Mouse (Mus musculus): ENCODE measurements around the gene Ust.
A peak's percentile ranks its signal among the peaks of the same experiment; 100 is the strongest.

Gene Ust

GRCm38 (mm10) chr10:8213906-8214421, 304.7 kb downstream of the Ust start:
- peak; percentile 69 to 78 for DNase-seq

DNA sequence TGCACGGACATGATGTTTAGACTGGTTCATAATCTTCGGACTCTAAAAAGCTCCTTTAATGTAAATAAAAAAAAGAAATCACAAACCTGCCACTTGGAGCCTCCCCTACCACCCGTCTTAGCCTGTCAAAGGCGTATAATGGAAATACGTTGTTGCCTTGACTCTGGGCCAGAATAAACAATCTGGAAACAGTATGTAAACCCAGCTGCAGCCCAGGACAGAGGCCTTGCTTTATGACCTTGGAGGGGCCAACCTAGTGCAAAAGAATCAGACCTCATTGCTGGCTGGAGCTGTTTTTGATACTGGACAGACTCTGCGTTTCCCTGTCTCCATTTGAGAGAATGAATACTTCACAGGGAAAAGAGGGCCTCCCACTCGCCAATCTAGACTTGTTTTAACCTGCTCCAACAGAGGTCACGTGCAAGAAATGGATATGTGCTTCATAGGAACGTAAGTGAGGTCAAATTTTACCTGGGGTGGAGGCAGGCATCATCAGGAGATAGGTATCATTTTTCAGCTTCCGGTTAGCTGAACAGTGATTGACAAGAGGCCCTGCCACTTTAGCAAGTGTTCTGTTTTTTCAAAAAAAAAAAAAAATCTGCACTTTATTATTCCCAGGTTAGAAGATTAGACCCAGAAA, 305.2 kb downstream of the Ust start:
- DNase-seq = no peak

GRCm38 (mm10) chr10:8212611-8213226, 305.9 kb downstream of the Ust start:
- no peak for DNase-seq

GRCm38 (mm10) chr10:8211694-8212093, 306.9 kb downstream of the Ust start:
- no peak for DNase-seq

DNA sequence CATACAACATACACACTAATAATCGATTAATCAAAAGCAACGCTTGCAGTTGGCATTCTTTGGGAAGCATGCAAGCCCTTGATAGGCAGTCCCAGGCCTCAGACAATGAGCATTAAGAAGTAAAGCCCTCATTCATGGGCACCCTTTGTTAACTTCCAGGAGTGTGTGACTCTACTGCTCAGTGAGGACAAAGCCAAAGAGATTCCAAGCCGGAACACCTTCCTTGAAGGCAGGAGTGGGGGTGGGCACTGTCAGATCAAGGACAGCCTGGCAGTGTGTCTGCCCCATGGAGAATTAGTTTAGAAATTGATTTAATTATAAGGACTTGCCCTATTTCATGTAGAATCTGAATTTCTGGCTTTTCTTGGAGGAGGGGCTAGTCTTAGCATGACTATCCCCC, 308.3 kb downstream of the Ust start:
- no peak for DNase-seq

DNA sequence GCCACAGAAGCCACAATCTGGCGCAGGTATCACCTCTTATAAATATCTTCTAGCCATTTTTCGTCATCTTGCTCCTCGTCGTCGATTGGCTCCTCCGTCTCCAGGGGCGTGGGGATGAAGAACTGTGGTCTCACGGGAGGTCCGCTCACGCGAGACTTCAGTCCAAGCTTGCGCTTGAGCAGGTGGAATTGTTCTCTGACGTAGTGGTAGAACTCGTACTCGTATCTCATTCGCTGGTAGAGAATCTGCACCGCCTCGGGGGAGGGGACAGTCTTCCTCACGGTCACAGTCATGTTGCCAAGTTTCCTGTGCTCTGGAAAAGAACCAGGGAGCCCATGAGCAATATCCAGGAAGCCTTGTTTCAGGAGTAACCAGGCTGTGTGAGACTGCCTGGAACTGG, 311.3 kb downstream of the Ust start:
- DNase-seq = no peak

GRCm38 (mm10) chr10:8203681-8204080, 314.9 kb downstream of the Ust start:
- no peak for DNase-seq

DNA sequence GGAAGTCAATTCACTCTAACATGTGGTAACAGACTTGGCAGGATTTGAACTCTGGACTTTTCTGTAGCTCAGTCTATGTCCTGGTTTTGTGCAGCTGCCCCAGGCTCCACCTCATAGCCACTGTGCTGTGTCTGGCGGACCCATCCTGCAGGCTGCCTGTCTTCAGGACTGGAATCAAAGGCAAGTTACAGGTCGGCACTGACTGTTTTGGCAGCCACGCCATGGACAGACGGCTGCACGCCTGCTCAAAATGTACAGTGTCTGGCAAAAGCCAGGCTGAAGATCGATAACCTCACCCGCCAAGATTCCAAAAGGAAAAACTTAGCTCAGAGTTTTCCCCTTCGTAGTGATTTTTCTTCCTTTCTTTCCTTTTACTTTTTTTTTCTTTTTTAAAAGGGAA, 318.8 kb downstream of the Ust start:
- DNase-seq = no peak

DNA sequence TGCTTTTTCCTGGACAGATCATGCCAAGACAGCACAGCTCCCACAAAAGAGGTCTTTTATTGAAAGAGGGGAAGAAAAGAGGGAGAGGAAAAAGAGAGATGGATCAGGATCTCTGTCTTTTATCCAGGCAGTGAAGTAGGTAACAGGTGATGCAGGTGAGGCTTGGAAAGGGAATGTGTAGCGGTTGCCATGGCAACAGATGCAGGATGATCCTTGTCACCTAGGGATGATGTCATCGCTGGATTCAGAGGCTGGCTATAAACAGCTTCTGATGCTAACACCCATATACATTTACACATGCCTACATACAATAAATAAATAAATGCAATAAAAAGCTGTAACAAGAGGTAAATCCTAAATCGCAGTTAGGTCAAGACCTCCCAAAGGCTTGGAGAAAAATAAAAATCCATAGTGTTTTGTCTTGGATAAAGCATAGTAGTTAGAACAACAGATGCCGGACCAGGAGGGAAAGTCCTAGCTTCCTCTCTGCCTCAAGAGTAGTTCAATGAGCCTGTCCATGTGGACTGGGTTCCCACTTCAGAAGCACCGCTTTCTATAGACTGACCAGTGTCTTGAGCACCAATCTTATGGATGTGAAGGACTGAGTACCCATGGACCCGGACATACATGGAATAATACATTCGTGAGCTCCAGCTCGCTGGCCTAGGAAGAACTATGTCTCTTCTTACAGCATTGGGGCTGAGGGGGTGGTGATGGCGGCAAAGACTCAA, 319.4 kb downstream of the Ust start:
- DNase-seq = no peak

DNA sequence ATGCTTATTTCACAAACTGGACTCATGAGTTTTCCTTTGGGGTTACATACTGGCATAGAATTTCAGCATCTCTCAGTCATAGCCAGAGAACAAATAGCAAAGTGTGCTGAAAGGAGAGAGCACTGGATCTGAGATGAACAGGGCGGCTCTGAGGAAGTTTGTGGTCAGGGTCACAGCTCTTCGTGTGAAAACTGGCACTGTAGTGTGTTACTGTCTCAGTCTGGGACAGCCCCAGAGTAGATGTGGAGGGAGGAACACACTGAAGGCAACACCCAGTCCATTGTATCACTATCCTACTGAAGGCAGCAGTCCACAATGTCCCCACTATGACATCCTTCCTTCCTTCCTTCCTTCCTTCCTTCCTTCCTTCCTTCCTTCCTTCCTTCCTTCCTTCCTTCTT, 321.0 kb downstream of the Ust start:
- no peak for DNase-seq

DNA sequence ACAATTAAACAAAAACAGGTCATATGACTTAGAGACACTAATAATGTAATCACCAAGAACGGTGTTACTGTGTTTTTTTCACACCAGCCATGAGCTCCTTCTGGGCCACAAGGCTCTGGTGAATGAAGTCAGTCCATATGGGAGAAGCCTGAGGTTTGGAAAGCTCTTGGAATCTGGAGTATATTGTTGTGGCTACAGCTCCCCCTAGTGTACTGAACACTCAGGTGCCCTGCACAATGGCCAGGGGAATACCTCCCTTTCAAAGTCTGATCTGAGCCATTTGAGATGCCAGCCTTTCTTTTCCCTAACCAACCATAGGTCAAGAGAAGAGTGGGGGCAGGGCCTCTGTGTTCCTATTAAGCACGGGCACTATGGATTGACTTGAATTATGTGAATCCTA, 322.3 kb downstream of the Ust start:
- DNase-seq = peak; percentile 66 to 78

- DNase-seq = no peak
These were observed 322.9 kb downstream of the Ust start for GRCm38 (mm10) chr10:8195730-8196129.

GRCm38 (mm10) chr10:8189331-8189981, 329.2 kb downstream of the Ust start:
- no peak for DNase-seq

- DNase-seq = no peak
These were observed 333.0 kb downstream of the Ust start for GRCm38 (mm10) chr10:8185586-8185985.

DNA sequence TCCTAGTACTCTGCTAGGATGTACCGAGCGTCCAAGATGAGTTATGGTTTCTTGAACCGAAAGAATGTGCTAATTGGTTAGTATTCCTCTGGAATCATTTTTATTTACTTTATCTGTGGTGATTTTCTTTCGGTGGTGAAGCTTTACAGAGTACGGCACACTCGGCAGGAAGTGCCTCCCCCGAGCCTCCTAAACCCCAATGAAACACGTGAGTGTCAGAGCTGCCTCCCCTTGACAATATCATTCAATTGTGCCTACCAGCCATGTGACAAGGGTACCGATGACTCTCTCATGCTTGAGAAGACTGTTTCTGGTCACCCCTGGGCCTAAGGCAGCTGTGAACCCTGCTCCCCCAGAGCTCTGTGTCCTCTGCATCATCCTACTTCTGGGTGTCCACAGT, 333.9 kb downstream of the Ust start:
- no peak for DNase-seq

GRCm38 (mm10) chr10:8183171-8183570, 335.5 kb downstream of the Ust start:
- DNase-seq = no peak

- peak in 1 of 2 experiments; percentile 21 for DNase-seq
These were observed 336.9 kb downstream of the Ust start for GRCm38 (mm10) chr10:8181596-8182185.

DNA sequence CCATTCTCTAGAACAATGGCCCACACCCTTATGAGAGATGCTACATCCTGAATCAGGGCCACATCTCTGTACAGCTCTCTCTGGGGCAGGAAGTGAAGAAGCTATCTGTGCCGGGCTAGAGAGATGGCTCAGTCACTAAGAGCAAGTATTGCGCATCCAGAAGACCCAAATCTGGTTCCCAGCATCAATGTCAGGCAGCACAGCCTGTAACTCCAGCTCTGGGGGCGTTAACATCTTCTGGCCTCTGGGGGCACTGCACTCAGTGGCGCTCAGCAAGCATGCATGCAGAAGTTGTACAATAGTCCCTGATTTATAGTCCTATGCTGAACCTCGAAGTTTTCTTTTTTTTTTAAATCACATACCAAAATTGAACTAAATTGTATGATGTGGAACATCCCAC, 341.0 kb downstream of the Ust start:
- no peak for DNase-seq

- peak in 1 of 2 experiments; percentile 37 for DNase-seq
These were observed 342.1 kb downstream of the Ust start for GRCm38 (mm10) chr10:8176351-8177053.

- DNase-seq = no peak
These were observed 342.6 kb downstream of the Ust start for GRCm38 (mm10) chr10:8176008-8176350.

DNA sequence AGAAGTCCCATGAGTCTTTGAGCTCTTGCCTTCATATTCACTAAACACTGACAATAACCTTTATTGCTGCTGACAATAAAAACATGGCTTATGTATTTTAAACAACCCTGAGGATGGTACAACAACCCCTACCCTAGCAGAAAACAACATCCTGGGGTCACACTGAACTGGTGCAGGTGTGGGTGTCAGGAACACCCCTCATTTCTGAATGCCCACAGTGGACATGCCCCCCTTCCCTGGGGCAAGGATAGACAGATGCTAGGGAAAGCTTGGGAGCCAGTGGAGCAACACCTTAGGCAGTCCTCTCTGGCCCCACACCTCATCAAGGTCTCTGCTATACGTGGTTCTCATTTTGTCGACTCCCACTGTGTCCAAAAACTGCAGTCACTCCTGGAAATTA, 343.9 kb downstream of the Ust start:
- no peak for DNase-seq

GRCm38 (mm10) chr10:8174230-8174629, 344.4 kb downstream of the Ust start:
- DNase-seq = no peak

DNA sequence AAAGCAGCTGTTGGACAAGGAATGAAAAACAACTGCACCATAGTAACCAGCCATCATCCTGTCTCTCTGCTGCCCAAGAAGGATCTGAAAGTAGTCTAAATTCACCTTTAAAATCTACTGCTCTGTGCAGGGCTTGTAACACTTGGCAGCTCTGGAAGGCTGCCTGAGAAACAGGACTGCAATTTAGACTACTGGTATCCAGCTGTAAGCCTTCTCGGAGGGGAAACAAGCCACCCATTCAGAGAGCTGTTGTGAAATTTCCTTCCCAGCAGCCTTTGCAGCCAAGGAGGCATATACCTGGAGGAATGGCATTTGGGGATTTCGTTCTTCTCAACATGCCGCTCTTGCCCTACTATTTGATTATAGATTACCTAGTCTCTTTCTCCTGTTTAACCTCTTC, 345.6 kb downstream of the Ust start:
- DNase-seq = no peak

All from kidney, postnatal 4 days (tissue).